Mouse (Mus musculus): ENCODE data around the gene Cysltr2.

Gene Cysltr2

GRCm38 (mm10) chr14:72986044-72986443, 62.9 kb downstream of the Cysltr2 start:
- no peak for DNase-seq (ENCODE audit: extremely low spot score, low spot score)

GRCm38 (mm10) chr14:72985113-72985512, 63.8 kb downstream of the Cysltr2 start:
- DNase-seq (ENCODE audit: extremely low spot score, low spot score), result peak; percentile 6

- DNase-seq (ENCODE audit: extremely low spot score, low spot score), result peak; percentile 68
These were observed 65.5 kb downstream of the Cysltr2 start for GRCm38 (mm10) chr14:72983456-72983855.

GRCm38 (mm10) chr14:72982981-72983436, 65.9 kb downstream of the Cysltr2 start:
- no peak for DNase-seq (ENCODE audit: extremely low spot score, low spot score)

GRCm38 (mm10) chr14:72980761-72981160, 68.2 kb downstream of the Cysltr2 start:
- DNase-seq (ENCODE audit: extremely low spot score, low spot score), result no peak

- no peak for DNase-seq (ENCODE audit: extremely low spot score, low spot score)
These were observed 68.8 kb downstream of the Cysltr2 start for GRCm38 (mm10) chr14:72980106-72980505.

- DNase-seq (ENCODE audit: extremely low spot score, low spot score), result no peak
These were observed 72.8 kb downstream of the Cysltr2 start for GRCm38 (mm10) chr14:72976111-72976510.
